Mouse (Mus musculus): Measurements from ENCODE around the gene B3galt6. TPM values are rescaled to one million over a fixed set of nuclear protein-coding genes. Genes with fewer than 3 reads are reported as not detected.

Gene B3galt6
- polyA plus RNA-seq, 1 experiment from 2014 or later: 6.2 TPM

GRCm38 (mm10) chr4:155991908-155992230 lies 580 bp downstream of the B3galt6 start:
- no peaks in the 10 kb centered on the region for H3K27me3 ChIP-seq
- CTCF ChIA-PET: no interaction called here
- ATAC-seq (no peak), DNase-seq (ENCODE audit: low read depth, low spot score) (no peak)
- in situ Hi-C loops (cut with MboI; ENCODE audit: low pct_unique_long_range_greater_than_20kb): no loop called here
- no peak for TF ChIP-seq CTCF (IDR thresholded peaks at IDR 0.05)
- POLR2A ChIA-PET: no interaction called here

DNA sequence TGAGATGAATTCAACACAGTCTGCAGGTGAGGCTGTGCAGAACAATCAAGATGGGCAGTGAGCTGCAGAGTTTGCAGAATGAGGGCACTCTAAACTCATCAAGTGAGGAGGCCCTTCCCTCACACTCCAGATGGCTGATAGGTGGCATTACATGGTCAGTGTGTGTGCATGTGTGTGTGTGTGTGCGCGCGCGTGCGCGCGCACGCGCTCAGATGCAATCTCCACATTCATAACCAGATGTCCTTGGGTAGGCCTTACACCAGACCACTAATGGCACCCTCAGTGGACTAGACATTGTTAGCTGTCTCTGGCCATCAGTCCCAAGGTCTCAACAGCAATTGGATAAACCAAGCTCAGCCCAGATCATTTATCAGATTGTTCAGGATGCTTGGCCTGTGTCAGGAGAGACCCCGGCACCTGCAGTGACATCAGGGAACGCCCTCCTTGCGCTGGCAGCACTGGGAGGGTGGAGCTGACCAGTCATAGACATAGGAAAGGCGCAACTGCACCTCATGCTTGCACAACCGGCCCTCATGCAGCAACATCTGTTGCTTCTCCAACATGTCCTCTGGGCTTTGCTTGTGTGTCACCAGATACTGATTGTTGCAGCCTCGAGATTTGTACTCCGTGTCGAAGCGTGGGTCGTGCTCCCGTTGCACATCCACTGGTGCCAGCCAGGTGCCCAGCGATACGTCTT lies 1.1 kb downstream of the B3galt6 start:
- no peak for DNase-seq (ENCODE audit: low read depth, low spot score)
- H3K27me3 ChIP-seq: no peaks in the 10 kb centered on the region
- CTCF ChIA-PET: no interaction called here
- POLR2A ChIA-PET: no interaction called here
- no peak for ATAC-seq
- TF ChIP-seq CTCF (IDR thresholded peaks at IDR 0.05): no peak
- in situ Hi-C loops (cut with MboI; ENCODE audit: low pct_unique_long_range_greater_than_20kb): no loop called here

GRCm38 (mm10) chr4:155983788-155984187 lies 8.7 kb downstream of the B3galt6 start:
- DNase-seq (ENCODE audit: low read depth, low spot score): no peak
- ATAC-seq: no peak
- ChIA-PET CTCF (interaction anchor here (1.0 kb wide), 1 partner anchor 24 kb away, joined by 3 read pairs; no protein-coding TSS in a partner anchor), POLR2A (no interaction called here)
- no peak for TF ChIP-seq CTCF (IDR thresholded peaks at IDR 0.05)
- in situ Hi-C loops (cut with MboI; ENCODE audit: low pct_unique_long_range_greater_than_20kb): no loop called here
- no peaks in the 10 kb centered on the region for H3K27me3 ChIP-seq

- no peak for TF ChIP-seq CTCF (IDR thresholded peaks at IDR 0.05)
- H3K27me3 ChIP-seq: no peaks in the 10 kb centered on the region
- ChIA-PET CTCF (interaction anchor here (1.8 kb wide), 1 partner anchor 22 kb away, joined by 4 read pairs; no protein-coding TSS in a partner anchor), POLR2A (interaction anchor here (0.5 kb wide), 1 partner anchor 13 kb away, joined by 3 read pairs; no protein-coding TSS in a partner anchor)
- in situ Hi-C loops (cut with MboI; ENCODE audit: low pct_unique_long_range_greater_than_20kb): no loop called here
- ATAC-seq (no peak), DNase-seq (ENCODE audit: low read depth, low spot score) (no peak)
Measured at GRCm38 (mm10) chr4:155981436-155982082, 10.9 kb downstream of the B3galt6 start.

- ATAC-seq (no peak), DNase-seq (ENCODE audit: low read depth, low spot score) (no peak)
- ChIA-PET POLR2A (no interaction called here), CTCF (interaction anchor here (1.2 to 3.4 kb wide), 2 partner anchors 12 to 14 kb away, joined by 3 to 9 read pairs; no protein-coding TSS in a partner anchor)
- in situ Hi-C loops (cut with MboI; ENCODE audit: low pct_unique_long_range_greater_than_20kb): loop anchor here (10.0 kb wide), 1 partner anchor 132 kb away; the partner anchor contains the start of gene 9430015G10Rik
- no peak for TF ChIP-seq CTCF (IDR thresholded peaks at IDR 0.05)
- no peaks in the 10 kb centered on the region for H3K27me3 ChIP-seq
Measured at GRCm38 (mm10) chr4:155973239-155973638, 19.2 kb downstream of the B3galt6 start.

GRCm38 (mm10) chr4:155972651-155973050 lies 19.8 kb downstream of the B3galt6 start:
- CTCF ChIA-PET: interaction anchor here (1.2 to 3.4 kb wide), 2 partner anchors 12 to 14 kb away, joined by 3 to 9 read pairs; no protein-coding TSS in a partner anchor
- no peak for DNase-seq (ENCODE audit: low read depth, low spot score)
- no peaks in the 10 kb centered on the region for H3K27me3 ChIP-seq
- no peak for TF ChIP-seq CTCF (IDR thresholded peaks at IDR 0.05)
- POLR2A ChIA-PET: no interaction called here
- in situ Hi-C loops (cut with MboI; ENCODE audit: low pct_unique_long_range_greater_than_20kb): loop anchor here (10.0 kb wide), 1 partner anchor 132 kb away; the partner anchor contains the start of gene 9430015G10Rik
- no peak for ATAC-seq

DNA sequence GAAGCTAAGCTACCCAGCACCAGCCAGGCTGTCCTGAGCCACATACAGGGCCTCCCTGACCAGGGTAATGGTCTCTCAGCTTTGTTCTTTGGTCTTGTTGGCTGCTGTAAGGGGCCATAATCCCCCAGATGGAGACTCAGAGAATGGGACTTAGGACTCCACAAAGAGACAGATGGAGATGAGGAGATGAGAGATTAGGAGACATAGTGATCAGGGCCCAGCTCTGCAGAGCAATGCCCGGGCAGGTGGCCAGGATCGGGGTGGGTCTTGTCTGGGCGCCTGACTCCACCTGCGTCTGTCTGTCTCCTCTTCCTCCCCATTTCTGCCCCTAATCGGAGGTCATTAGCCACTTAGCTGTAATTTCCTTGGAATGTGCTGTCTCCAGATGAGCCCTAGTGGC lies 22.2 kb downstream of the B3galt6 start:
- ChIA-PET POLR2A (no interaction called here), CTCF (interaction anchor here (3.4 kb wide), 1 partner anchor 11 kb away, joined by 9 read pairs; no protein-coding TSS in a partner anchor)
- TF ChIP-seq CTCF (IDR thresholded peaks at IDR 0.05): no peak
- in situ Hi-C loops (cut with MboI; ENCODE audit: low pct_unique_long_range_greater_than_20kb): loop anchor here (10.0 kb wide), 1 partner anchor 135 kb away; the partner anchor contains the start of gene 9430015G10Rik
- ATAC-seq (no peak), DNase-seq (ENCODE audit: low read depth, low spot score) (no peak)
- H3K27me3 ChIP-seq: no peaks in the 10 kb centered on the region

DNA sequence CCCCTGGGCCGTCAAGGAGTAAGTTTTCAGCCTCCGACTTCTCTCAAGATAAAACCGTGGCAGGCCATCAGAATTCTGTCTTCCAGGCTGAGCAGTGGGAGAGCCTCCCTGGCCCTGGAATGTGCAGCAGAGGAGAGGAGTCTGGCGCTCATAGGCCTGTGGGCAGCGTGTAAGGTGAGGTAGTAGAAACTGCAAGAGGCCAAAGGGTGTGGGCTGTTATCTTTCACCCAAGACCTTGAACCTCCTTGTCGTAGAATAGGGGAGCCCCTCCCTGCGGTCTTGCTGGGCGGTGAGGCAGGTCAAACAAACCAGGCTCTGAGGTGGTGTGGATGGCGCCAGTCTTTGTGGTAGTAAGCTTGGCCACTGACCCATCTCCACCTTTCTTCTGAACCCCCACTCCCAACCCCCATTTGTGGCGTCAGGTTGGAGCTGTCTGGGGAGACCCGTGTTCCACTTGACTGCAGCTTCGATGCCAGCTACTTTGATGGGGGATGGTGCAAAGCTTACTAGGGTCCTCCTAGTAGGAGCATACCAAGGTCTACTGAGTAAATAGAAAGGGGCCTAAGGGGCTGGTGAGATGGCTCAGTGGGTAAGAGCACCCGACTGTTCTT lies 23.3 kb downstream of the B3galt6 start:
- CTCF ChIA-PET: no interaction called here
- no peaks in the 10 kb centered on the region for H3K27me3 ChIP-seq
- TF ChIP-seq CTCF (IDR thresholded peaks at IDR 0.05): no peak
- no peak for DNase-seq (ENCODE audit: low read depth, low spot score)
- in situ Hi-C loops (cut with MboI; ENCODE audit: low pct_unique_long_range_greater_than_20kb): loop anchor here (10.0 kb wide), 1 partner anchor 166 kb away; the partner anchor contains the start of gene Rnf223
- POLR2A ChIA-PET: interaction anchor here (0.7 kb wide), 1 partner anchor 13 kb away, joined by 3 read pairs; no protein-coding TSS in a partner anchor
- no peak for ATAC-seq

- no peak for DNase-seq (ENCODE audit: low read depth, low spot score)
- POLR2A ChIA-PET: no interaction called here
- CTCF ChIA-PET: no interaction called here
- H3K27me3 ChIP-seq: no peaks in the 10 kb centered on the region
- no peak for ATAC-seq
- no peak for TF ChIP-seq CTCF (IDR thresholded peaks at IDR 0.05)
- in situ Hi-C loops (cut with MboI; ENCODE audit: low pct_unique_long_range_greater_than_20kb): loop anchor here (10.0 kb wide), 1 partner anchor 170 kb away; the partner anchor contains the start of gene Rnf223
Measured at GRCm38 (mm10) chr4:155964396-155964795, 28.1 kb downstream of the B3galt6 start.

DNA sequence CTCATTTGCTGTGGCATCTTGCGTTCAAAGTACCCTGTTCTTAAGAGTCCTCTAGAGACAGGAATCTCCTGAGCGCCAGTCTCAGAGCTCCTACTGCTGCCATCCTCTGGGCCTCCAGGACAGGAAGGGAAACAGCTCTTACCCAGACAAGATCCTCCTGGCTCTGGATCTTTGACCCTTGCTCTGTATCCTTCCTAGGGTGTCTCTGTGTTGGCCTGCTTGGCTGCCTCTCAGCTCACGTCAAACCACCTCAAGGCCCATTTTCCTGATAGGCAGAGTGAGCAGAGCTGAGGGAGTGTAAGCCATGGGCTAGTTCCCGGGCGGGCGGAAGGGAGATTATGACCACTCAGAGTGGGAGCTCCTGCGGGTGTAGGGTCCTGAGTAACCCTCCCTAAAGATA lies 29.3 kb downstream of the B3galt6 start:
- POLR2A ChIA-PET: no interaction called here
- TF ChIP-seq CTCF (IDR thresholded peaks at IDR 0.05): no peak
- ATAC-seq: no peak
- H3K27me3 ChIP-seq: no peaks in the 10 kb centered on the region
- CTCF ChIA-PET: no interaction called here
- in situ Hi-C loops (cut with MboI; ENCODE audit: low pct_unique_long_range_greater_than_20kb): loop anchor here (10.0 kb wide), 1 partner anchor 172 kb away; the partner anchor contains the start of gene Rnf223
- no peak for DNase-seq (ENCODE audit: low read depth, low spot score)
